Mouse (Mus musculus) myocyte (in vitro differentiated cells): ENCODE data around the gene Fam189b. TPM values are rescaled to one million over a fixed set of nuclear protein-coding genes. Genes with fewer than 3 reads are reported as not detected.

Experiments
- H3K27me3 ChIP-seq: one replicate; pipeline ENCODE4 v1.6.1; 2011; ENCODE audit not compliant: control insufficient read depth, insufficient read depth, insufficient read length
- H3K36me3 ChIP-seq: one replicate; pipeline ENCODE4 v1.6.1; 2011; ENCODE audit not compliant: control insufficient read depth, insufficient read depth
- H3K4me2 ChIP-seq: one replicate; pipeline ENCODE4 v1.6.1; 2011; ENCODE audit warnings: low read depth, control low read depth
- H3K4me3 ChIP-seq: one replicate; pipeline ENCODE4 v1.5.1; 2011; ENCODE audit warnings: mild to moderate bottlenecking, control low read depth, moderate library complexity
- H3K79me2 ChIP-seq: one replicate; pipeline ENCODE4 v1.6.1; 2011; ENCODE audit not compliant: control insufficient read depth, insufficient read depth
- H3ac ChIP-seq: one replicate; pipeline ENCODE4 v1.6.1; 2011; ENCODE audit not compliant: control insufficient read depth, insufficient read length
- CEBPB ChIP-seq: IDR thresholded peaks from 2 replicates; pipeline ENCODE4 v1.6.1; 2011; ENCODE audit warnings: mild to moderate bottlenecking, moderate library complexity; ENCODE audit not compliant: poor library complexity, insufficient read depth, severe bottlenecking
- E2F4 ChIP-seq: IDR thresholded peaks from one replicate; pipeline ENCODE4 v1.6.1; 2011; ENCODE audit warnings: mild to moderate bottlenecking, control low read depth, moderate library complexity; ENCODE audit not compliant: insufficient read depth
- MAX ChIP-seq: IDR thresholded peaks from one replicate; pipeline ENCODE4 v1.6.1; 2011; ENCODE audit warnings: low read depth, mild to moderate bottlenecking, control low read depth
- MYOD1 ChIP-seq, 3 experiments: IDR thresholded peaks; one replicate each; pipeline ENCODE4 v1.6.1; 2011; ENCODE audit warnings: control low read depth in 2 of 3, low read depth in 2 of 3, mild to moderate bottlenecking in 2 of 3, moderate library complexity in 1 of 3; ENCODE audit not compliant: insufficient read length in 2 of 3, control insufficient read depth in 1 of 3
- MYOG ChIP-seq, 3 experiments: IDR thresholded peaks; one replicate each; pipeline ENCODE4 v1.6.1; 2011; ENCODE audit warnings: control low read depth in 2 of 3, low read depth in 2 of 3, mild to moderate bottlenecking in 2 of 3; ENCODE audit not compliant: insufficient read length in 2 of 3, control insufficient read depth in 1 of 3, insufficient read depth in 1 of 3
- POLR2A ChIP-seq: IDR thresholded peaks from one replicate; pipeline ENCODE4 v1.6.1; 2011; ENCODE audit warnings: low read depth, mild to moderate bottlenecking, control low read depth, moderate library complexity; ENCODE audit not compliant: insufficient read length
- POLR2AphosphoS2 ChIP-seq: IDR thresholded peaks from one replicate; pipeline ENCODE4 v1.6.1; 2011; ENCODE audit warnings: low read depth, control low read depth; ENCODE audit not compliant: insufficient read length
- REST ChIP-seq: IDR thresholded peaks from one replicate; pipeline ENCODE4 v1.6.1; 2011; ENCODE audit warnings: mild to moderate bottlenecking, control low read depth, moderate library complexity; ENCODE audit not compliant: insufficient read depth, insufficient read length
- SRF ChIP-seq: IDR thresholded peaks from one replicate; pipeline ENCODE4 v1.6.1; 2011; ENCODE audit warnings: low read depth; ENCODE audit not compliant: control insufficient read depth, insufficient read length
- TCF12 ChIP-seq: IDR thresholded peaks from one replicate; pipeline ENCODE4 v1.6.1; 2011; ENCODE audit warnings: mild to moderate bottlenecking, control low read depth; ENCODE audit not compliant: poor library complexity, insufficient read depth, severe bottlenecking
- TCF3 ChIP-seq: IDR thresholded peaks from one replicate; pipeline ENCODE4 v1.6.1; 2011; ENCODE audit warnings: low read depth, control low read depth; ENCODE audit not compliant: insufficient read length
- USF1 ChIP-seq: IDR thresholded peaks from one replicate; pipeline ENCODE4 v1.6.1; 2011; ENCODE audit warnings: low read depth, mild to moderate bottlenecking, control low read depth, moderate library complexity
- polyA plus RNA-seq: library from polyadenylated mRNA; unstranded; fragments of >200 nt; fragmentation: generic; extraction: Trizol; gene quantifications from one replicate; pipeline ENCODE4 v1.2.1, GENCODE M21; 2012; ENCODE audit warnings: missing spikeins

Fam189b gene
- polyA plus RNA-seq, 1 experiment, result 15.0 TPM

DNA sequence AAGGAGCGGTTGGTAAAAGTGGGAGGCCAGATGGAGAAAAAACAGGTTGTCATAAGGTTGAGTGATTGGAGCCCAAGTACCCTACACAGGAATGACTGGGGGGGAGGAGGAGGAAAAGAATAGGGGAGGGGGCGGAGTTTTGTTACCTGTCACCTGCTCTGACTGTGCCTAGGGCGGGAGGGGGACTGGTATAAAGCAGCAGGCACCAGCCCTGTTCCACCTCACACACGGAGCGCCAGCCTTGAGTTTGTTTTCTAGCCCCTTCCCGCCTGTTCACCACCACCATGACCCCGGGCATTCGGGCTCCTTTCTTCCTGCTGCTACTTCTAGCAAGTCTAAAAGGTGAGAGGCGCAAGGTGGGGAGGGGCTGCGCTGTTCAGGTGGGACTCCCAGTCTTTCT lies 45.9 kb downstream of the Fam189b start, which contains the start of gene Muc1:
TSS of gene Muc1 (plus strand) at position 222 of the 400 bp plus-strand sequence.
- no peak within 1 kb of the TSS for H3ac ChIP-seq
- no peaks in the 10 kb centered on the region for H3K36me3 ChIP-seq
- H3K4me3 ChIP-seq, result peak within 1 kb of the TSS; percentile 22
- H3K4me2 ChIP-seq, result peak within 1 kb of the TSS; percentile 70
- H3K79me2 ChIP-seq, result no peaks in the 10 kb centered on the region
- no peak for TF ChIP-seq POLR2AphosphoS2
- TF ChIP-seq POLR2A, result no peak
- no peak for TF ChIP-seq MAX
- no peak for TF ChIP-seq REST
- TF ChIP-seq TCF3, result no peak
- no peak for TF ChIP-seq USF1
- TF ChIP-seq MYOG (IDR thresholded peaks at IDR 0.05; ENCODE audit: control insufficient read depth in 1 of 3, insufficient read depth in 1 of 3, insufficient read length in 2 of 3, low read depth in 2 of 3), result no peak
- no peak for TF ChIP-seq E2F4
- no peak for TF ChIP-seq TCF12
- TF ChIP-seq CEBPB, result no peak
- no peak for TF ChIP-seq SRF
- TF ChIP-seq MYOD1 (IDR thresholded peaks at IDR 0.05; ENCODE audit: control insufficient read depth in 1 of 3, insufficient read length in 2 of 3, low read depth in 2 of 3), result no peak
- no peaks in the 10 kb centered on the region for H3K27me3 ChIP-seq

DNA sequence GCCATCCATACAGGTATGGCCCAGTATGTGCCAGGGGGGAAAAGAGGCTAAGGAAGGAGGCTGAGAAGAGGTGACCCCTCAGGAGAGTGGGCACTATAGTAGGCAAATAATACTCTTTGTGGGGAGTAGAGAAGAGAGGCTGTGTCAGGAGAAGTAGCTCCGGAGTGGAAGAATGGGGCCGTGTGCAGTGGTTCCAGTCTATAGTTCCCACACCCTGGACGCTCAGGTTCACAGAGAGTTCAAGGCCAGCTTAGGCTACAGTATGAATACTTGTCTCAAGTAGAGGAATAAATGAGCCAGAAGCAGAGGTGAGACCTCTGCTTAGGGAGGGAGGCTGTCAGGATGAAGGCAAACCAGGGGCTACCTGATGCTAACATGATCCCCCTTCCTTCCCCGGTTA lies 46.3 kb downstream of the Fam189b start:
- H3ac ChIP-seq, result no peak overlapping the region
- H3K4me3 ChIP-seq, result no peak overlapping the region
- no peaks in the 10 kb centered on the region for H3K36me3 ChIP-seq
- TF ChIP-seq SRF, result no peak
- no peak for TF ChIP-seq MAX
- TF ChIP-seq TCF12, result no peak
- TF ChIP-seq USF1, result no peak
- no peak for TF ChIP-seq MYOD1 (IDR thresholded peaks at IDR 0.05; ENCODE audit: control insufficient read depth in 1 of 3, insufficient read length in 2 of 3, low read depth in 2 of 3)
- TF ChIP-seq E2F4, result no peak
- no peak for TF ChIP-seq REST
- H3K27me3 ChIP-seq, result no peaks in the 10 kb centered on the region
- H3K4me2 ChIP-seq, result no peak overlapping the region
- no peaks in the 10 kb centered on the region for H3K79me2 ChIP-seq

DNA sequence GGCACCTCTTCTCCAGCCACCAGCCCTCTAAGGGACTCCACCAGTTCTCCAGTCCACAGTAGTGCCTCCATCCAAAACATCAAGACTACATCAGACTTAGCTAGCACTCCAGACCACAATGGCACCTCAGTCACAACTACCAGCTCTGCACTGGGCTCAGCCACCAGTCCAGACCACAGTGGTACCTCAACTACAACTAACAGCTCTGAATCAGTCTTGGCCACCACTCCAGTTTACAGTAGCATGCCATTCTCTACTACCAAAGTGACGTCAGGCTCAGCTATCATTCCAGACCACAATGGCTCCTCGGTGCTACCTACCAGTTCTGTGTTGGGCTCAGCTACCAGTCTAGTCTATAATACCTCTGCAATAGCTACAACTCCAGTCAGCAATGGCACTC lies 47.6 kb downstream of the Fam189b start:
- no peak overlapping the region for H3K4me3 ChIP-seq
- no peak overlapping the region for H3ac ChIP-seq
- H3K4me2 ChIP-seq, result no peak overlapping the region
- no peaks in the 10 kb centered on the region for H3K27me3 ChIP-seq
- H3K36me3 ChIP-seq, result no peaks in the 10 kb centered on the region
- peak; percentile 23 for TF ChIP-seq POLR2AphosphoS2
- no peak for TF ChIP-seq SRF
- no peak for TF ChIP-seq REST
- TF ChIP-seq USF1, result no peak
- TF ChIP-seq TCF12, result no peak
- no peaks in the 10 kb centered on the region for H3K79me2 ChIP-seq

DNA sequence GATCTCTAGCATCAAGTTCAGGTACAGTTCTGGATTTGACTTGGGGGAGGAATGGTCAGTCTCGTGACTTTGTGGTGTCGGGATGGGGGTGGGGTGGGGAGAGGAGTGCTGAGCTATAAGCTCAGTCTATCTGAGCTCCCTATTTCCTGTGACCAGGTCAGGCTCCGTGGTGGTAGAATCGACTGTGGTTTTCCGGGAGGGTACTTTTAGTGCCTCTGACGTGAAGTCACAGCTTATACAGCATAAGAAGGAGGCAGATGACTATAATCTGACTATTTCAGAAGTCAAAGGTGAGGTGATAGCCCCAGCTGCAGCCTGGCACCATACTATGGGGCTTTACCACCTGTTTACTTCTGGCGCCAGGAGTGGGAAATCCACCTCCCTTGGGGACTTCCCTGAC lies 48.4 kb downstream of the Fam189b start:
- H3K79me2 ChIP-seq, result no peaks in the 10 kb centered on the region
- H3K27me3 ChIP-seq, result no peaks in the 10 kb centered on the region
- no peak for TF ChIP-seq SRF
- TF ChIP-seq E2F4, result no peak
- TF ChIP-seq MYOG (IDR thresholded peaks at IDR 0.05; ENCODE audit: control insufficient read depth in 1 of 3, insufficient read depth in 1 of 3, insufficient read length in 2 of 3, low read depth in 2 of 3), result no peak
- no peak for TF ChIP-seq USF1
- no peak for TF ChIP-seq MAX
- TF ChIP-seq POLR2A, result no peak
- TF ChIP-seq MYOD1 (IDR thresholded peaks at IDR 0.05; ENCODE audit: control insufficient read depth in 1 of 3, insufficient read length in 2 of 3, low read depth in 2 of 3), result no peak
- no peak for TF ChIP-seq CEBPB
- no peak for TF ChIP-seq POLR2AphosphoS2
- TF ChIP-seq TCF12, result no peak
- no peak for TF ChIP-seq REST
- no peak for TF ChIP-seq TCF3
- no peak overlapping the region for H3K4me2 ChIP-seq
- H3ac ChIP-seq, result no peak overlapping the region
- H3K4me3 ChIP-seq, result no peak overlapping the region
- no peaks in the 10 kb centered on the region for H3K36me3 ChIP-seq

- Histone ChIP-seq H3K36me3 (no peaks in the 10 kb centered on the region), H3K79me2 (no peaks in the 10 kb centered on the region), H3ac (no peak overlapping the region), H3K4me2 (no peak overlapping the region), H3K27me3 (no peaks in the 10 kb centered on the region), H3K4me3 (no peak overlapping the region)
- TF ChIP-seq MYOD1 (IDR thresholded peaks at IDR 0.05; ENCODE audit: control insufficient read depth in 1 of 3, insufficient read length in 2 of 3, low read depth in 2 of 3), result no peak
- TF ChIP-seq POLR2AphosphoS2, result no peak
- no peak for TF ChIP-seq E2F4
- TF ChIP-seq REST, result no peak
- TF ChIP-seq MAX, result no peak
- no peak for TF ChIP-seq MYOG (IDR thresholded peaks at IDR 0.05; ENCODE audit: control insufficient read depth in 1 of 3, insufficient read depth in 1 of 3, insufficient read length in 2 of 3, low read depth in 2 of 3)
- no peak for TF ChIP-seq POLR2A
- TF ChIP-seq TCF12, result no peak
- TF ChIP-seq CEBPB, result no peak
- no peak for TF ChIP-seq SRF
- TF ChIP-seq TCF3, result no peak
- no peak for TF ChIP-seq USF1
Observed at GRCm38 (mm10) chr3:89231772-89232275, 48.9 kb downstream of the Fam189b start.
